Mouse (Mus musculus) cerebellum, adult 2 months (tissue): ENCODE data around the gene Cacna1d. TPM values are rescaled to one million over a fixed set of nuclear protein-coding genes. Genes with fewer than 3 reads are reported as not detected.

Experiments
- DNase-seq, 2 experiments: peaks; one replicate each; pipeline ENCODE4 v3.0.0; 2021
- H3K27ac ChIP-seq: fragments of 200-500 bp; 2 replicates; pipeline ENCODE4 v1.5.1; 2012; ENCODE audit warnings: low read length, control low read depth, inconsistent platforms; ENCODE audit not compliant: insufficient read depth
- H3K27me3 ChIP-seq: fragments of 200-500 bp; 2 replicates; pipeline ENCODE4 v1.6.1; 2012; ENCODE audit warnings: inconsistent platforms, mild to moderate bottlenecking, low read length, moderate library complexity; ENCODE audit not compliant: control insufficient read depth, insufficient read depth
- H3K4me1 ChIP-seq: fragments of 200-500 bp; 2 replicates; pipeline ENCODE4 v1.6.1; 2011; ENCODE audit warnings: low read length; ENCODE audit not compliant: control insufficient read depth, insufficient read depth
- H3K4me3 ChIP-seq: fragments of 200-500 bp; replicated peaks from 2 replicates; pipeline ENCODE3; 2011; ENCODE audit warnings: mild to moderate bottlenecking, low read depth, low read length, control low read depth; ENCODE audit not compliant: insufficient read depth
- CTCF ChIP-seq: fragments of 200-500 bp; IDR thresholded peaks from 2 replicates; pipeline ENCODE4 v1.5.1; 2011; ENCODE audit warnings: low read depth, mild to moderate bottlenecking, control low read depth, low read length, moderate library complexity, borderline replicate concordance; ENCODE audit not compliant: insufficient read depth
- POLR2A ChIP-seq: fragments of 200-500 bp; IDR thresholded peaks from 2 replicates; pipeline ENCODE4 v1.6.1; 2011; ENCODE audit warnings: low read length, control low read depth, borderline replicate concordance; ENCODE audit not compliant: insufficient read depth
- WGBS: fragments of 180-500 bp; shearing (Covaris S2); methylation state at CpG from one replicate; pipeline ENCODE4 v1.1.7; 2018; 5-methylcytosine and 5-hydroxymethylcytosine counted together
- polyA plus RNA-seq: library from polyadenylated mRNA; depleted of rRNA; stranded (reverse); fragments of >200 nt; gene quantifications from 2 replicates; pipeline ENCODE4 v1.2.3, GENCODE M21; 2012

Gene Cacna1d
- polyA plus RNA-seq, 1 experiment, result 35.0 TPM

GRCm38 (mm10) chr14:30064864-30065263 is 426.4 kb downstream of the Cacna1d start:
- WGBS, result 82% methylated on average over 2 of the region's 2 CpGs
- no peaks in the 10 kb centered on the region for H3K27me3 ChIP-seq
- H3K4me3 ChIP-seq, result no peak overlapping the region
- TF ChIP-seq POLR2A (no peak), CTCF (no peak)
- no peak overlapping the region for H3K27ac ChIP-seq
- DNase-seq, result no peak
- H3K4me1 ChIP-seq, result no peaks in the 10 kb centered on the region; the same call in 1 of the 2 replicates

- H3K27ac ChIP-seq, result no peak overlapping the region
- no peaks in the 10 kb centered on the region for H3K27me3 ChIP-seq
- peak in 1 of 2 experiments; percentile 16 for DNase-seq
- peaks cover 8% of the 10 kb centered on the region for H3K4me1 ChIP-seq
- TF ChIP-seq POLR2A (no peak), CTCF (no peak)
- 42% methylated on average over 13 of the region's 13 CpGs for WGBS
- H3K4me3 ChIP-seq, result no peak overlapping the region
Measured at GRCm38 (mm10) chr14:30056031-30056766, 435.1 kb downstream of the Cacna1d start.

DNA sequence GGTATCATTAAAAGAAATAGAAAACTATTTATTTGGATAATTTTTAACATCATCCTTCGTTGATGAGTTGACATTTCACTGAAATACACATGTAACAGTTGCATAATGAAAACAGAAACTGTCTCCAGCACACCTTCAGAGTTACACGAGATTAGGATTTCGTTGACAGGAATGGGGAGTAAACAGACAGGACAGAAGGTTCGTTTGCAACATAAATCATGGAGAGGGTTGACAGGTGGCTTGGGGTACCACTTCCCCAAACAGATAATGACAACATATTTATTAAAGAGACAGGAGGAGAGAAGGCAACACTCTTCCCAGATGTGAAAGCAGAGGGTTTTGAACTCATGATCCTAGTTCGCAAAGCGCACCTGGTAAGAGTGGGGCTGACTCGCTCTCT is 436.3 kb downstream of the Cacna1d start:
- TF ChIP-seq CTCF, result no peak
- TF ChIP-seq POLR2A, result no peak
- Histone ChIP-seq H3K27me3 (no peaks in the 10 kb centered on the region), H3K27ac (no peak overlapping the region), H3K4me1 (peaks cover 8% of the 10 kb centered on the region), H3K4me3 (no peak overlapping the region)
- WGBS, result 75% methylated on average over 7 of the region's 7 CpGs
- no peak for DNase-seq

GRCm38 (mm10) chr14:30050280-30050679 is 441.0 kb downstream of the Cacna1d start:
- Histone ChIP-seq H3K27me3 (no peaks in the 10 kb centered on the region), H3K4me3 (no peak overlapping the region), H3K4me1 (no peaks in the 10 kb centered on the region; the same call in 1 of the 2 replicates), H3K27ac (no peak overlapping the region)
- WGBS, result 94% methylated on average over 8 of the region's 8 CpGs
- TF ChIP-seq POLR2A (no peak), CTCF (no peak)
- no peak for DNase-seq

DNA sequence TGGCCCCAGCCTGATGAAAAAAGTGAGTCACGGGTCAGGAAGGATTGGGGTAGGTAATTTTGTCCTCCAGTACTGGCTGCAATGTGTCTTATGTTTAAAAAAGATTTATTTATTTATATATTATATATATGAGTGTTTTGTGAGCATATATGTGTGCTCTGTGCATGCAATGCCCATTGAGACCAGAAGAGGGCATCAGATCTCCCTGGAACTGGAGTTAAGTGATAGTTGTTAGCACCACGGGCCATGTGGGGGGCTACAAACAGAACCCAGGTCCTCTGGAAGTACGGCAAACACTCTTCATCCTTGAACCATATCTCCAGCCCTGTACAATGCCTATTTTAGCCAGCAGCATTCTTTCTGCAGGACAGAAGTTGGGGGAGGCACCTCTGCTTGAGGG is 443.2 kb downstream of the Cacna1d start:
- DNase-seq, result no peak
- Histone ChIP-seq H3K4me1 (no peaks in the 10 kb centered on the region; the same call in 1 of the 2 replicates), H3K4me3 (no peak overlapping the region), H3K27ac (no peak overlapping the region), H3K27me3 (no peaks in the 10 kb centered on the region)
- WGBS, result 84% methylated on average over 3 of the region's 3 CpGs
- TF ChIP-seq CTCF (peak; percentile 14; the same call in 1 of the 2 replicates), POLR2A (no peak)

- no peak for TF ChIP-seq POLR2A
- TF ChIP-seq CTCF, result no peak
- no peak overlapping the region for H3K27ac ChIP-seq
- H3K27me3 ChIP-seq, result no peaks in the 10 kb centered on the region
- DNase-seq, result no peak
- H3K4me1 ChIP-seq, result no peaks in the 10 kb centered on the region; the same call in 1 of the 2 replicates
- 90% methylated on average over 4 of the region's 4 CpGs for WGBS
- H3K4me3 ChIP-seq, result no peak overlapping the region
Measured at GRCm38 (mm10) chr14:30046976-30047375, 444.3 kb downstream of the Cacna1d start.

DNA sequence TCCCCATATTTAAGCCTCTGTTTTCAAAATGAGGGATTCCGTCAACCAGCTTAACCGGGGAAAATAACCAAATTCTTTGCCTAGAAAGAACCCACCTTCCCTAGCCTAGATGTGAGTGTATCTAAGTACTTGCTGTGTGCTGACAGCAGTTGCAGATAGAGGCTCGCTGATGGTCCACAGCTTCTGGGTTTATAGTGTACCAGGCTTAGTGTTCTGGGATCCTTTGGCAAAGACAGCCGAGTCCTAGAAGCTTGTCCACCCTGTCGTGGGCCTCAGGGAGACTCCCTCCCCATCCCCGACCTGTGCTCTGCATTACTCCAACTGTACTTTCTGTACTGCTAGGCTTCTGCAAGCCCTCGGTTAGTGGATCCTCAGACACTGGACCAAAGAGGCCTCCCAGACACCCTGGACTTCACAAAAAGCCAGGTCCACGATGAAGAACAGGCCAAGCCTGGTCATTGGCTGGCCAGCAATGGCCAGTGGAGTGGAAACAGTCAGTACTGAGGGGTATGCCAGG is 445.5 kb downstream of the Cacna1d start:
- H3K4me3 ChIP-seq, result no peak overlapping the region
- no peak for DNase-seq
- TF ChIP-seq POLR2A (no peak), CTCF (no peak)
- no peak overlapping the region for H3K27ac ChIP-seq
- no peaks in the 10 kb centered on the region; the same call in 1 of the 2 replicates for H3K4me1 ChIP-seq
- H3K27me3 ChIP-seq, result no peaks in the 10 kb centered on the region
- WGBS, result 80% methylated on average over 8 of the region's 8 CpGs

DNA sequence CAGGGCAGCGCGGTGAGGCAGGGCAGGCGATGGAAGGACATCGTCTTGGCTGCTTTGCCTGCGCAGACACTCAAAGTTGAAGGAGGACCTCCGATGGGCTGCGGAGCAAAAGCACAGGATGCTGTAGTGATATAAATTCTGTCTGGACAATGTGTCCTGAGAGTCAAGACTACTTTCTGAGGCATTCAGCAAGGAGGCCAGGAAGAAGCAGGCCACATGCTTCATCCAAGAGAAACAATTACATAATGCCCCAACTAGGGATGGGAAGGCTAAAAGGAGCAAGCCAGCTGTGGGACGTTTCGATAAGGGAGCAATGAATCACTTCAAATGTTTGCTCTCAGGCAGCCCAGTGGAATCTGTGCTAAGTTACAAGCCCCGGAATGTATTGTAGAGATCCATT is 446.0 kb downstream of the Cacna1d start:
- no peak for TF ChIP-seq POLR2A
- H3K4me3 ChIP-seq, result no peak overlapping the region
- no peaks in the 10 kb centered on the region for H3K27me3 ChIP-seq
- 89% methylated on average over 10 of the region's 10 CpGs for WGBS
- no peak overlapping the region for H3K27ac ChIP-seq
- no peaks in the 10 kb centered on the region; the same call in 1 of the 2 replicates for H3K4me1 ChIP-seq
- DNase-seq, result no peak
